Mouse (Mus musculus): ENCODE measurements at regions not wholly inside any gene's neighbourhood (a gene's known extent, or its start where the extent isn't known, plus 50 kb on each side); places are given as distances from the start of the nearest gene placed in this dataset.

DNA sequence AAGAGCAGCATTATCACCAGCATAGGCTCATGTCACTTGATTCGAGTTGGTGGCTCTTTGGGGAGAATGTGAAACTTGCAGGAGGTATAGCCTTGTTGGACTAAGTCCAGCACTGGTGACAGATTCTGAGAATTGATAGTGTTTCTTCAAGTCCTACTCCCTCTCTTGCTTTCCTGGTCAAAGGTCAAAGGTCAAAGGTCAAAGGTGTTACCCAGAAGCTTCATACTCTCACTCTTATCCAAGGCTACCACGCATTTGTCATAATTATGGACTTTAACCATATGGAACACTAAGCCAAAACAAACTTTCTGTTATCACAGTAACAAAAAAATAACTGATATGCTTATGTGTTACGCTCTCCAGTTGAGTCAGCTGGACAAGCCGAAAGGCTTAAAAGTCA, 56.8 kb downstream of the Gm5152 start:
- in situ Hi-C loops (cut with MboI, MseI) = no loop called here

- in situ Hi-C loops (cut with MboI, MseI) = loop anchor here in 1 of 2 experiments (10.0 kb wide), 1 partner anchor 173 kb away; no protein-coding TSS in a partner anchor
These were observed 84.1 kb downstream of the Gm5152 start for GRCm38 (mm10) chr5:10162256-10162655.

- in situ Hi-C loops (cut with MboI, MseI) = loop anchor here in 1 of 2 experiments (10.0 kb wide), 1 partner anchor 645 kb away; no protein-coding TSS in a partner anchor
These were observed 97.0 kb downstream of the Gm5152 start for GRCm38 (mm10) chr5:10149333-10149732.

GRCm38 (mm10) chr5:10141186-10141585, 105.1 kb downstream of the Gm5152 start:
- in situ Hi-C loops (cut with MboI, MseI) = loop anchor here in 1 of 2 experiments (10.0 kb wide), 1 partner anchor 654 kb away; no protein-coding TSS in a partner anchor

All from T-helper 17 cell (primary cell).